Mouse (Mus musculus) forebrain, embryonic 14.5 days (tissue): ENCODE measurements around the gene Camk2g. TPM values are rescaled to one million over a fixed set of nuclear protein-coding genes. Genes with fewer than 3 reads are reported as not detected.

Experiments used
- ATAC-seq: fragments of 200-750 bp; cut with Nextera tagmentation; 2 replicates; pipeline ENCODE4 v1.8.0; 2017; ENCODE audit warnings: mild to moderate bottlenecking, moderate library complexity
- DNase-seq: peaks from one replicate; pipeline ENCODE4 v3.0.0-alpha.2; 2015; ENCODE audit warnings: low spot score
- H3K27ac ChIP-seq: fragments of 300-500 bp; sonication (generic); 2 replicates; pipeline ENCODE4 v1.5.1; 2014; ENCODE audit warnings: low read depth, mild to moderate bottlenecking, control low read depth, low read length, moderate library complexity
- H3K27me3 ChIP-seq: fragments of 300-500 bp; sonication (generic); replicated peaks from 2 replicates; pipeline ENCODE4 v1.6.1; 2014; ENCODE audit warnings: low read length, control low read depth, mixed read lengths; ENCODE audit not compliant: control insufficient read depth, insufficient read depth
- H3K36me3 ChIP-seq: fragments of 300-500 bp; sonication (generic); 2 replicates; pipeline ENCODE4 v1.6.1; 2014; ENCODE audit warnings: low read length, control low read depth; ENCODE audit not compliant: control insufficient read depth, insufficient read depth
- H3K4me1 ChIP-seq: fragments of 300-500 bp; sonication (generic); 2 replicates; pipeline ENCODE4 v1.6.1; 2014; ENCODE audit warnings: antibody characterized with exemption, low read length, control low read depth; ENCODE audit not compliant: control insufficient read depth, insufficient read depth
- H3K4me2 ChIP-seq: fragments of 300-500 bp; sonication (generic); 2 replicates; pipeline ENCODE4 v1.6.1; 2014; ENCODE audit warnings: mild to moderate bottlenecking, control low read depth, low read length
- H3K4me3 ChIP-seq: fragments of 300-500 bp; sonication (generic); 2 replicates; pipeline ENCODE4 v1.5.1; 2014; ENCODE audit warnings: low read depth, low read length, control low read depth
- H3K9ac ChIP-seq: fragments of 300-500 bp; sonication (generic); 2 replicates; pipeline ENCODE4 v1.6.1; 2014; ENCODE audit warnings: mild to moderate bottlenecking, low read length, control low read depth, moderate library complexity
- H3K9me3 ChIP-seq: fragments of 300-500 bp; sonication (generic); replicated peaks from 2 replicates; pipeline ENCODE4 v1.6.1; 2016; ENCODE audit warnings: low read length, control low read depth, mixed read lengths; ENCODE audit not compliant: control insufficient read depth
- WGBS: fragments of 180-500 bp; shearing (Covaris S2); extraction: QIAGEN DNeasy Blood & Tissue Kit; methylation state at CpG from one replicate; pipeline ENCODE4 v1.1.7; 2014; 5-methylcytosine and 5-hydroxymethylcytosine counted together
- polyA plus RNA-seq: library from polyadenylated mRNA; unstranded; fragments of >200 nt; fragmentation: Nextera tagmentation; extraction: Ambion mirVana; gene quantifications from 2 replicates; pipeline ENCODE4 v1.2.1, GENCODE M21; 2014

Camk2g gene
- polyA plus RNA-seq, 1 experiment from 2014 or later: 82.6 TPM

DNA sequence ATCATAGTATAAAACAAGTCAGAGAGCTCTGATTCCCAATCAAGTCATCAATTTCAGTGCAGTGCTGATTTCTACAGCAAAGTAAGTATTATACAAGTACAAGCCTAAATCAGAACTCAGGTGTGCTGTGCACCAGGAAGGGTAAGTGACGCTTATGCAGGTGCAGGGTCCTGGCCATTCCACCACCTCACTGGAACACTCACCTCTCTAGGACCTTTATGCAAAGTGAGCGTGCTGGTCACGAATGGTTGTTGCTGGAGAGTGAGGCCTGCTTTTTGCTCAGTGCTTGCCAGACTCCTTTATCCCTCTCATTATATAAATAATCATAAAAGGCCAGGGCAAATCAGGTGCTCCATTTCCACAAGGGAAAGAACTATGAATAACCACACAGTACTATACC is 93.5 kb downstream of the Camk2g start:
- H3K4me1 ChIP-seq: peaks cover 43% of the 10 kb centered on the region
- no peak overlapping the region for H3K9ac ChIP-seq
- no peaks in the 10 kb centered on the region for H3K27me3 ChIP-seq
- H3K4me2 ChIP-seq: no peak overlapping the region
- ATAC-seq (no peak), DNase-seq (no peak)
- peaks cover 29% of the 10 kb centered on the region; the same call in 1 of the 2 replicates for H3K36me3 ChIP-seq
- H3K27ac ChIP-seq: no peak overlapping the region
- no peaks in the 10 kb centered on the region for H3K9me3 ChIP-seq
- 87% methylated on average over 3 of the region's 3 CpGs for WGBS
- no peak overlapping the region for H3K4me3 ChIP-seq

DNA sequence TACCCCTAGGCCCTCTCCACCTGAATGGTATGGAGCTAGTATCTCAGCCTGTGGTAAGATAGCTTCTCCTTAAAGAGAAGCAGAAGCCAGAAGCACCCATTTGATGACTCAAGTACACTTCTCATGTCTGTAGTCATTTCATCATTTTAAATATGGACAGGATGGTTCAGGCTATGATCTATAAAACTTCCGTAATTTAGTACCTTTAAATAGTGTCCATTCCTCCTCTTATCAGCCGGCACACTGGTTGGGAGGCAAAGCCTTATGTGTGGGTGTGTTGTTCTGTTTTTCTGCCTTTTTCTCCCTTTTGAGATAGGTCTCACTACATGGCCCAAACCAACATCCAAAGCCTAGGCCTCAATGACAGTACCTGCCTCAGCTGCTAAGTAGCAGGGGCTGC is 95.4 kb downstream of the Camk2g start:
- WGBS: 85% methylated on average over 2 of the region's 2 CpGs
- Histone ChIP-seq H3K4me3 (no peak overlapping the region), H3K27me3 (no peaks in the 10 kb centered on the region), H3K9me3 (no peaks in the 10 kb centered on the region), H3K4me1 (peaks cover 37% of the 10 kb centered on the region), H3K36me3 (peaks cover 24% of the 10 kb centered on the region), H3K9ac (peak overlapping the region; percentile 35), H3K27ac (no peak overlapping the region), H3K4me2 (no peak overlapping the region; the same call in 1 of the 2 replicates)
- DNase-seq (no peak), ATAC-seq (no peak)

DNA sequence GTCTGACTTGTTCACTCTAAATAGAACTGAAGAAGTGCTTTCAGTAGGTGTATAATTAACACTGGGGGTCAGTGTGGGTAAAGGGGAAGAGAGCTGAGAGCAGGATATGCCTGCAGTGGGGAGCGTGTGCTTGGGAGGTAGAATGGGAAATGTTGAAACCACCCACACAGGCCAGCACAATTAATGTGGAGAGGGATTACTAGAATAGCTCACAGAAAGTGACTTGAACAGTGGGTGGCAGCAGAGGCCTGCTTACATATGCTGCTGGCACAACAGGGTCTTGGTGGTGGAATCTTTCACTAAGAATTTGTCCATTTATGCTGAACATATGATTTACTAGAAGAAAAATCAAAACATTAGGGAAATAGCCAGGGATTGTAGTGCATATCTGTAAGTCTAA is 96.9 kb downstream of the Camk2g start:
- DNase-seq (peak; percentile 78), ATAC-seq (no peak)
- Histone ChIP-seq H3K4me1 (peaks cover 37% of the 10 kb centered on the region), H3K27me3 (no peaks in the 10 kb centered on the region), H3K4me3 (peak overlapping the region; percentile 91), H3K27ac (no peak overlapping the region), H3K4me2 (peak overlapping the region; percentile 83), H3K36me3 (peaks cover 39% of the 10 kb centered on the region), H3K9me3 (no peaks in the 10 kb centered on the region), H3K9ac (peak overlapping the region; percentile 92; the same call in 1 of the 2 replicates)
- 14% methylated on average over 1 of the region's 1 CpGs for WGBS

DNA sequence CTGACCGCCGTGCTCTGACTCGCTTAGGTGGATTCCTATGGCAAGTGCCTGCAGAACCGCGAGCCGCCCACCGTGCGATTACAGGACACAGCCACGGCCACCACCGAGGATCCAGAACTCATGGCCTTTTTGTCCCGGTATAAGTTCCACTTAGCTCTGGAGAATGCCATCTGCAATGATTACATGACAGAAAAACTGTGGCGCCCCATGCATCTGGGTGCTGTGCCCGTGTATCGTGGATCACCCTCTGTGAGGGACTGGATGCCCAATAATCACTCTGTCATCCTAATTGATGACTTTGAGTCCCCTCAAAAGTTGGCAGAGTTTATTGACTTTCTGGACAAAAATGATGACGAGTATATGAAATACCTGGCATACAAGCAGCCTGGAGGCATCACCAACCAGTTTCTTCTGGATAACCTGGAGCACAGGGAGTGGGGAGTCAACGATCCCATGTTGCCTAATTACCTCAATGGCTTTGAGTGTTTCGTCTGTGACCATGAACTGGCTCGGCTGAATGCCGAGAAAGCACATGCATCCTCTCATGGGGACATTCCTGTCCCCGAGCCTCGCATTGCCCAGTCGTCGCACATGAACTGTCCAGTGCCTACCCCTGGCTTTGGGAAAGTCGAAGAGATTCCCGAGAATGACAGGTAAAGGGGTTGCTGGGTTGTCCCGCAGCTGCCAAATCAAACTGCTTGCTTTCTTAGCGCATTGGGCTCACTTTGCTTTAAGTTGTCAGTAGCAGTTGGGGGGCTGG is 97.9 kb downstream of the Camk2g start:
- Histone ChIP-seq H3K27ac (peak overlapping the region; percentile 97), H3K4me2 (peak overlapping the region; percentile 83), H3K4me1 (peaks cover 28% of the 10 kb centered on the region), H3K36me3 (peaks cover 50% of the 10 kb centered on the region), H3K9ac (peak overlapping the region; percentile 92), H3K27me3 (no peaks in the 10 kb centered on the region), H3K4me3 (peak overlapping the region; percentile 91), H3K9me3 (no peaks in the 10 kb centered on the region)
- ATAC-seq (peak; percentile 3; the same call in 1 of the 2 replicates), DNase-seq (no peak)
- 15% methylated on average over 27 of the region's 27 CpGs for WGBS

DNA sequence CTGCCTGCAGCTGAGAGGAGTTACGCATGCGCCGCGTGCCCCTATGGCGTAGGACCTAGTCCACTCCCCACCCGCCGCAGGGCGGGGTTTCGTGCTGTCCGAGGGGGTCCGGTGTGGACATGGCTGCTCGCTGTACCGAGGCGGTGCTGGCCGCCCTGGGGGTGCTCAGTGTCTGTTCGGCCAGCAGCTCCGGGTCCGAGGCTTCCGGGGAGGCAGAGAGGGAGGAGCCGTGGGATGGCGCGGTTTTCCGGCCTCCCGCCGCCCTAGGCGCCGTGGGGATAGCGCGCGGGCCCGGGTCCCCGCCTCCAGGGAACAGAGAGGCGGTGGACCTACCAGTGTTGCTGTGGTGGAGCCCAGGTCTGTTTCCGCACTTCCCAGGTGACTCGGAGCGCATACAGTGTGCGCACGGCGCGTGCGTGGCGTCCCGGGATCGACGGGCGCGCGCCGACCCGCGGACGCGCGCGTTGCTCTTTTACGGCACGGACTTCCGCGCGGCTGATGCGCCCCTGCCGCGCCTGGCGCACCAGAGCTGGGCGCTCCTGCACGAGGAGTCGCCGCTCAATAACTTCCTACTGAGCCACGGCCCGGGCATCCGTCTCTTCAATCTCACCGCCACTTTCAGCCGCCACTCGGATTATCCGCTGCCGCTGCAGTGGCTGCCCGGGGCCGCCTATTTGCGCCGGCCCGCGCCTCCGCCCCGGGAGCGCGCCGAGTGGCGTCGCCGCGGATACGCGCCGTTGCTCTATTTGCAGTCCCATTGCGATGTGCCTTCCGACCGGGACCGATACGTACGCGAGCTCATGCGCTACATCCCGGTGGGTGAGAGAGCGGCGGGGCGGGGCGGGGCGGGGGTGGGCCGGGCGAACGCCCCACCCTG is 98.8 kb downstream of the Camk2g start, which contains the start of gene Fut11:
Gene Fut11, plus strand, starts transcription at position 85 of the 877 bp plus-strand sequence.
- ATAC-seq (peak; percentile 93), DNase-seq (peak; percentile 93)
- Histone ChIP-seq H3K9ac (peak within 1 kb of the TSS; percentile 92), H3K27ac (peak within 1 kb of the TSS; percentile 97), H3K27me3 (no peaks in the 10 kb centered on the region), H3K36me3 (peaks cover 52% of the 10 kb centered on the region), H3K4me3 (peak within 1 kb of the TSS; percentile 91), H3K9me3 (no peaks in the 10 kb centered on the region), H3K4me2 (peak within 1 kb of the TSS; percentile 83), H3K4me1 (peaks cover 28% of the 10 kb centered on the region)
- WGBS: under 1% methylated on average over 103 of the region's 111 CpGs

DNA sequence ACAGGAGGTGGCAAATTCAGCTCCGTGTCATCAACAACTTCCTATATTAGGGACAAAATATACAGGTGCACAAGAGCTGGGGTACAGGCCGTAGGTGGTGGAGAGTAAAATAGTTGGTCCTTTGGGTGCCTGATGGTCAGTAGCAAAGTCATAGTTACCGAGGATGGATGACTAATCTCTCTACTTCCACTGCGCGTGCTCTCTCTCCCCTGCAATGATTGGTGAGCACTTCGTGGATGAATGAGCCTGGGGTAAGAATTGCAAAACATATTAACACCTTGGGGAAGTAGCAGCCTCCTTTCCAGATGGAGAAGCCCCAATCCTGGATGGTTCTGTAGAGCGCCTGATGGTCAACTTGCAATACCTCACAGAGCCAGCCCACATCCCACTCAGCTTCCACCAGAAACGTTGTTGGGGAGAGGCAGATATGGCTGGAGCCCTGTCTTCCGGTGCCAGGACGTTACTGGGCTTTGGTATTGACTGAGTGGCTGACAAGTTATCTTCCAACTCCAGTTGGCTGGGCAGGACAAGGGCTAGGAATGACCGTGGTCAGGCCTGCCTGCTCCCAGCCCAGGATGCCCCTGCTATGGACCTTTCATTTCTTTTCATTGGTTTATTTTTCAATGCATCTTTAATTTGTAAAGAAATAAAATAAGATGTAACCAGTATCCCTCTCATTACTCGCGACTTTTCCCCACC is 99.6 kb downstream of the Camk2g start:
- Histone ChIP-seq H3K4me3 (peak overlapping the region; percentile 91), H3K9ac (peak overlapping the region; percentile 92), H3K27me3 (no peaks in the 10 kb centered on the region), H3K36me3 (peaks cover 60% of the 10 kb centered on the region), H3K4me1 (peaks cover 28% of the 10 kb centered on the region), H3K4me2 (peak overlapping the region; percentile 83), H3K27ac (peak overlapping the region; percentile 97), H3K9me3 (no peaks in the 10 kb centered on the region)
- DNase-seq (no peak), ATAC-seq (peak; percentile 1; the same call in 1 of the 2 replicates)
- 46% methylated on average over 13 of the region's 13 CpGs for WGBS

DNA sequence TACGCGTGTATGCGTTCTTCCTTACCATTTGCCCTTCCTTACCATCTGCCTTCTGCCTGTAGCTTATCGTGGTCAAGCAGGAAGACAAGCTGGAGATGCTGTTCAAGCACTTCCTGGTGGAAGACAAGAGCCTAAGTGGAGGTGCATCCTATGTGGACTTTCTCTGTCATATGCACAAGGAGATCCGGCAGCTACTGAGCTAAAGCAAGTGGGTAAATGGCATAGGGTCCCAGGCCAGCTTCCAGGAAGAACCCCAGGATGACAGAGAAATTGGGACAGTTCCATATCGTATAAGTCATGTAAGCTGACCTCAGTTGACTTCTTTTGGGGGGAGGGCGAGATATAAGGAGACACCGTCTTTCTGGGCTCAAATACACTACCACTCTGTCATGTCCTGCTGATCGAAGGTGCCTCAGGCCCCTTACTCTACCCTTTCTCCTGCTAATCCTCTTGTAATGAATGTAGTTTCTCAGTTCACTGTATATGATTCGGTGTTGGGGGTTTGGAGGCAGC is 100.2 kb downstream of the Camk2g start:
- no peaks in the 10 kb centered on the region for H3K9me3 ChIP-seq
- ATAC-seq: no peak
- H3K9ac ChIP-seq: no peak overlapping the region
- no peak overlapping the region for H3K4me3 ChIP-seq
- H3K4me2 ChIP-seq: no peak overlapping the region
- peaks cover 23% of the 10 kb centered on the region for H3K4me1 ChIP-seq
- no peak for DNase-seq
- 93% methylated on average over 10 of the region's 10 CpGs for WGBS
- no peaks in the 10 kb centered on the region for H3K27me3 ChIP-seq
- H3K36me3 ChIP-seq: peaks cover 64% of the 10 kb centered on the region
- H3K27ac ChIP-seq: no peak overlapping the region

DNA sequence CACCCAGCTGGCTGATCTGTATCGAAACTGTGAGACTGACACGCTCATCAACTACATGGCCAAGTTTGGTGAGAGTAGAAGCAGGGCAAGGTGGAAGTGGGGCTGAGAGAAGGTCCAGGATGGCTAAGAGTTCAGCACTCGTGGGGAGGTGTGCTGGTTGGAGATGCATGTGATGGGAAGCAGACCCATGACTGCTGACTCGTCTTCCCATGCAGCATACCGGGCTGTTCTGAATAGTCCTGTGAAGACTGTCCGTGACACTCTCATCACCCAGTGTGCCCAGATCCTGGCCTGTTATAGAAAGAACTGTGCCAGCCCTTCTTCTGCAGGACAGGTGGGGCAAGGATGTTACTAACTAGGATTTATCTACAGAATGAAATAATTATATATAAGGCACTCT is 102.1 kb downstream of the Camk2g start:
- Histone ChIP-seq H3K4me2 (no peak overlapping the region), H3K27me3 (no peaks in the 10 kb centered on the region), H3K9me3 (no peaks in the 10 kb centered on the region), H3K27ac (no peak overlapping the region), H3K9ac (no peak overlapping the region), H3K36me3 (peaks cover 75% of the 10 kb centered on the region), H3K4me1 (peaks cover 10% of the 10 kb centered on the region), H3K4me3 (no peak overlapping the region)
- WGBS: 89% methylated on average over 6 of the region's 6 CpGs
- DNase-seq (no peak), ATAC-seq (no peak)
